Mouse (Mus musculus) lung, adult 2 months (tissue): ENCODE data around the gene Pkn1.

Source experiments
- CTCF ChIP-seq: fragments of 200-500 bp; IDR thresholded peaks from 2 replicates; pipeline ENCODE4 v1.5.1; 2011; ENCODE audit warnings: mild to moderate bottlenecking, low read length, control low read depth; ENCODE audit not compliant: insufficient read depth
- POLR2A ChIP-seq: fragments of 200-500 bp; IDR thresholded peaks from 2 replicates; pipeline ENCODE4 v1.6.1; 2011; ENCODE audit warnings: low read depth, mild to moderate bottlenecking, control low read depth, low read length, borderline replicate concordance; ENCODE audit errors: extremely low read depth

- TF ChIP-seq POLR2A (no peak; the same call in 1 of the 2 replicates), CTCF (no peak)
These were observed 32.1 kb downstream of the Pkn1 start for GRCm38 (mm10) chr8:83666866-83667234.
